Mouse (Mus musculus) MEL (cell line): ENCODE results near the gene Coro1a. TPM values are rescaled to one million over a fixed set of nuclear protein-coding genes. Genes with fewer than 3 reads are reported as not detected.

Source experiments
- DNase-seq: peaks from one replicate; pipeline ENCODE4 v3.0.0; 2011; ENCODE audit warnings: low read depth, low spot score
- H3K27ac ChIP-seq: 2 replicates; pipeline ENCODE4 v1.5.1; 2012; ENCODE audit warnings: low read depth, mild to moderate bottlenecking, control low read depth, low read length, moderate library complexity; ENCODE audit not compliant: control insufficient read depth
- H3K27me3 ChIP-seq, 2 experiments: fragments of 150-350 bp in 1 of 2; sonication (generic) in 1 of 2; 2 replicates each; pipeline ENCODE4 v1.6.1; 2012; ENCODE audit warnings: low read length in 2 of 2, mild to moderate bottlenecking in 2 of 2, improper control_type of control experiment in 1 of 2, moderate library complexity in 1 of 2; ENCODE audit not compliant: insufficient read depth in 2 of 2, control insufficient read depth in 1 of 2
- H3K36me3 ChIP-seq, 2 experiments: 2 replicates each; pipeline ENCODE4 v1.6.1; 2012 to 2014; ENCODE audit warnings: low read length in 2 of 2, improper control_type of control experiment in 1 of 2, inconsistent platforms in 1 of 2, mild to moderate bottlenecking in 1 of 2; ENCODE audit not compliant: insufficient read depth in 2 of 2, control insufficient read depth in 1 of 2
- H3K4me1 ChIP-seq, 2 experiments: fragments of 150-350 bp in 1 of 2; sonication (generic) in 1 of 2; 2 replicates each; pipeline ENCODE4 v1.6.1; 2012; ENCODE audit warnings: low read length in 2 of 2, improper control_type of control experiment in 1 of 2, mild to moderate bottlenecking in 1 of 2; ENCODE audit not compliant: insufficient read depth in 2 of 2, control insufficient read depth in 1 of 2
- H3K4me3 ChIP-seq, 2 experiments: fragments of 150-350 bp in 1 of 2; sonication (generic) in 1 of 2; 2 replicates each; pipeline ENCODE4 v1.5.1; 2012; ENCODE audit warnings: low read depth in 2 of 2, low read length in 2 of 2, mild to moderate bottlenecking in 2 of 2, moderate library complexity in 2 of 2, control low read depth in 1 of 2, improper control_type of control experiment in 1 of 2; ENCODE audit not compliant: control insufficient read depth in 1 of 2, insufficient read depth in 1 of 2
- H3K79me2 ChIP-seq: 2 replicates; pipeline ENCODE4 v1.6.1; 2012; ENCODE audit warnings: mild to moderate bottlenecking, low read length, moderate library complexity; ENCODE audit not compliant: control insufficient read depth, poor library complexity, insufficient read depth
- H3K9ac ChIP-seq: 2 replicates; pipeline ENCODE4 v1.6.1; 2012; ENCODE audit warnings: low read depth, mild to moderate bottlenecking, control low read depth, low read length, moderate library complexity; ENCODE audit not compliant: control insufficient read depth, poor library complexity, severe bottlenecking
- H3K9me3 ChIP-seq: fragments of 150-350 bp; sonication (generic); replicated peaks from 2 replicates; pipeline ENCODE4 v1.6.1; 2012; ENCODE audit warnings: mild to moderate bottlenecking, low read length, improper control_type of control experiment, moderate library complexity; ENCODE audit not compliant: insufficient read depth
- CHD1 ChIP-seq: IDR thresholded peaks from 2 replicates; pipeline ENCODE4 v1.6.1; 2012; ENCODE audit warnings: low read depth, mild to moderate bottlenecking, inconsistent platforms, low read length, improper control_type of control experiment
- CTCF ChIP-seq, 3 experiments: IDR thresholded peaks in 2 of 3; conservative IDR thresholded peaks in 1 of 3; 2 replicates each; pipeline ENCODE4 v1.5.1; 2011 to 2012; ENCODE audit warnings: low read length in 3 of 3, low read depth in 2 of 3, mild to moderate bottlenecking in 2 of 3, improper control_type of control experiment in 1 of 3, inconsistent platforms in 1 of 3, mixed read lengths in 1 of 3, moderate library complexity in 1 of 3; ENCODE audit not compliant: control insufficient read depth in 1 of 3, insufficient read depth in 1 of 3, poor library complexity in 1 of 3, severe bottlenecking in 1 of 3
- ELF1 ChIP-seq: IDR thresholded peaks from 2 replicates; pipeline ENCODE4 v1.6.1; 2014; ENCODE audit warnings: low read depth, mild to moderate bottlenecking, inconsistent platforms, low read length, improper control_type of control experiment, moderate library complexity
- EP300 ChIP-seq, 2 experiments: IDR thresholded peaks; 2 replicates each; pipeline ENCODE4 v1.6.1; 2011; ENCODE audit warnings: improper control_type of control experiment in 2 of 2, low read length in 2 of 2, low read depth in 1 of 2, mild to moderate bottlenecking in 1 of 2
- GABPA ChIP-seq: IDR thresholded peaks from 2 replicates; pipeline ENCODE4 v1.6.1; 2012; ENCODE audit warnings: low read depth, mild to moderate bottlenecking, inconsistent platforms, low read length, improper control_type of control experiment, moderate library complexity
- KAT2A ChIP-seq: conservative IDR thresholded peaks from 2 replicates; pipeline ENCODE4 v1.6.1; 2012; ENCODE audit warnings: low read depth, low read length, improper control_type of control experiment, inconsistent platforms
- MAFK ChIP-seq: IDR thresholded peaks from 2 replicates; pipeline ENCODE4 v1.6.1; 2011; ENCODE audit warnings: low read depth, mild to moderate bottlenecking, low read length, improper control_type of control experiment, borderline replicate concordance
- MAX ChIP-seq: IDR thresholded peaks from 2 replicates; pipeline ENCODE4 v1.6.1; 2011; ENCODE audit warnings: low read length, improper control_type of control experiment
- MAZ ChIP-seq: IDR thresholded peaks from 2 replicates; pipeline ENCODE4 v1.6.1; 2012; ENCODE audit warnings: low read depth, mild to moderate bottlenecking, inconsistent platforms, low read length, improper control_type of control experiment
- MEF2A ChIP-seq: IDR thresholded peaks from 2 replicates; pipeline ENCODE4 v1.6.1; 2014; ENCODE audit warnings: low read depth, mild to moderate bottlenecking, inconsistent platforms, low read length, improper control_type of control experiment; ENCODE audit not compliant: poor library complexity, insufficient replicate concordance, severe bottlenecking; ENCODE audit errors: extremely low read depth
- MXI1 ChIP-seq: IDR thresholded peaks from 2 replicates; pipeline ENCODE4 v1.6.1; 2011; ENCODE audit warnings: mild to moderate bottlenecking, low read depth, low read length, improper control_type of control experiment
- MYB ChIP-seq: IDR thresholded peaks from 2 replicates; pipeline ENCODE4 v1.6.1; 2011; ENCODE audit warnings: mild to moderate bottlenecking, low read depth, low read length, improper control_type of control experiment
- MYC ChIP-seq: IDR thresholded peaks from 2 replicates; pipeline ENCODE4 v1.6.1; 2011; ENCODE audit warnings: low read depth, mild to moderate bottlenecking, low read length, improper control_type of control experiment, moderate library complexity
- NELFE ChIP-seq: IDR thresholded peaks from 2 replicates; pipeline ENCODE4 v1.6.1; 2011; ENCODE audit warnings: low read depth, low read length, improper control_type of control experiment
- NRF1 ChIP-seq: IDR thresholded peaks from 2 replicates; pipeline ENCODE4 v1.6.1; 2014; ENCODE audit warnings: low read depth, mild to moderate bottlenecking, inconsistent platforms, low read length, improper control_type of control experiment, moderate library complexity; ENCODE audit not compliant: poor library complexity, insufficient read depth, severe bottlenecking
- POLR2AphosphoS5 ChIP-seq: IDR thresholded peaks from 2 replicates; pipeline ENCODE4 v1.6.1; 2012; ENCODE audit warnings: low read depth, borderline replicate concordance, mild to moderate bottlenecking, inconsistent platforms, low read length, moderate library complexity, mixed read lengths
- RAD21 ChIP-seq: IDR thresholded peaks from 2 replicates; pipeline ENCODE4 v1.6.1; 2011; ENCODE audit warnings: mild to moderate bottlenecking, low read depth, low read length, improper control_type of control experiment
- SIN3A ChIP-seq: IDR thresholded peaks from 2 replicates; pipeline ENCODE4 v1.6.1; 2012; ENCODE audit warnings: low read length, improper control_type of control experiment, inconsistent platforms
- SMC3 ChIP-seq: IDR thresholded peaks from 2 replicates; pipeline ENCODE4 v1.6.1; 2011; ENCODE audit warnings: low read depth, low read length, improper control_type of control experiment
- TAL1 ChIP-seq: IDR thresholded peaks from 2 replicates; pipeline ENCODE4 v1.6.1; 2012; ENCODE audit warnings: mild to moderate bottlenecking, inconsistent platforms, low read length, moderate library complexity, mixed read lengths
- TBP ChIP-seq: IDR thresholded peaks from 2 replicates; pipeline ENCODE4 v1.8.0; 2011; ENCODE audit warnings: low read depth, low read length, improper control_type of control experiment
- UBTF ChIP-seq: IDR thresholded peaks from 2 replicates; pipeline ENCODE4 v1.6.1; 2012; ENCODE audit warnings: low read depth, mild to moderate bottlenecking, inconsistent platforms, low read length, improper control_type of control experiment, moderate library complexity, borderline replicate concordance; ENCODE audit not compliant: insufficient read depth
- ZC3H11A ChIP-seq: IDR thresholded peaks from 2 replicates; pipeline ENCODE4 v1.6.1; 2012; ENCODE audit warnings: low read depth, mild to moderate bottlenecking, inconsistent platforms, low read length, improper control_type of control experiment
- ZKSCAN1 ChIP-seq: IDR thresholded peaks from 2 replicates; pipeline ENCODE4 v1.6.1; 2012; ENCODE audit warnings: low read depth, mild to moderate bottlenecking, inconsistent platforms, low read length, improper control_type of control experiment, moderate library complexity
- ZMIZ1 ChIP-seq: IDR thresholded peaks from 2 replicates; pipeline ENCODE4 v1.6.1; 2012; ENCODE audit warnings: low read depth, mild to moderate bottlenecking, inconsistent platforms, low read length, improper control_type of control experiment, moderate library complexity
- ZNF384 ChIP-seq: IDR thresholded peaks from 2 replicates; pipeline ENCODE4 v1.6.1; 2012; ENCODE audit warnings: low read depth, mild to moderate bottlenecking, inconsistent platforms, low read length, improper control_type of control experiment
- polyA plus RNA-seq, 2 experiments: library from polyadenylated mRNA; stranded (reverse) in 1 of 2; unstranded in 1 of 2; fragments of >175 nt in 1 of 2; fragments of >200 nt in 1 of 2; gene quantifications; 2 replicates each; pipeline versions ENCODE4 v1.2.1 to v1.2.4; 2012; ENCODE audit warnings: low replicate concordance in 2 of 2, low read depth in 1 of 2; ENCODE audit not compliant: insufficient read length in 2 of 2, insufficient read depth in 1 of 2, missing spikeins in 1 of 2
- total RNA-seq: library from RNA; depleted of rRNA; stranded (reverse); fragments of 300-350 nt; gene quantifications from 2 replicates; pipeline ENCODE4 v1.2.3, GENCODE M21; 2012

The Coro1a gene
- total and polyA plus RNA-seq, 3 experiments, result 195 to 204 TPM; not detected in 1

DNA sequence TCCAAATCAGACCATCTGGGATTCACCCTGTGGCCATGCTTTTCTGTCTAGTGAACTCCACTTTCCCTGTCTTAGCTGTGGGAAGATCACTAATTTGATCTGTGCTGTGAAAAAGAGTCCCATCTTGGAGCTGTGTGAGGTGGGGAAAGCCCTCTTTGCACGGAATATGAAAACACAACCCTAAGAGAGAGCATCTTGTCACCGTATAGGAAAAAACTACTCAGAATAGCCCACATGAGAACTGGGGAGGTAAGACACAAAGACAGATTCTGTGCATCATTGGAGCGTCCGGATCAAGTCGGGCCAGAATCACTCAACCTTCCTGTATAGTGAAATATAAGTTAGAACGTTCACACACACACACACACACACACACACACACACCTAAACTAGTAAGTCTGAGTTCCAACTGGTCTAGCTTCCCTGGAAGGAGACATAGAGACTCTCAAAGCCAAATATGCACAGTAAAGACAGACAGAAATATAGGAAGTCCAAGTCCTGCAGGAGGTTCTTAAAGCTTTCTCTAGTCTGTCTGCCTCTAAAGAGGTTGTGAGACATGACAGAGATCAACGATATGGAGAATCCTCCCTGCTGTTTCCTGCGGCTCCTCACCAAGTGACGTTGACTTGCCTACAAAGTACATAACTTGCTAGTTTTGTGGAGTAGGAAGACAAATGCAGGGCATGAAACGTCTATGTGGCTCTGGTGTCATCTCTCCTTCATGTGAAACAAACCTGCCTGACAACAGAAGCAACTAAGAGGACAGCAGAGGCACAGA lies 777 bp upstream of the Coro1a start:
- DNase-seq, result no peak
- H3K9me3 ChIP-seq, result no peaks in the 10 kb centered on the region
- H3K4me3 ChIP-seq, result peak overlapping the region; percentile 32 to 48
- H3K27me3 ChIP-seq, result no peaks in the 10 kb centered on the region; a peak in 1 of 4 replicates
- peak overlapping the region; percentile 89; the same call in 1 of the 2 replicates for H3K27ac ChIP-seq
- TF ChIP-seq MXI1 (no peak), RAD21 (no peak), MAZ (no peak), SIN3A (no peak), MYB (no peak), SMC3 (no peak), TBP (no peak), MAFK (no peak), ZC3H11A (no peak), KAT2A (no peak), EP300 (IDR thresholded peaks at IDR 0.05; ENCODE audit: low read depth in 1 of 2, low read length in 2 of 2) (no peak), CTCF (IDR thresholded peaks at IDR 0.05 in 2 of 3, conservative IDR thresholded peaks at IDR 0.05 in 1 of 3; ENCODE audit: control insufficient read depth in 1 of 3, insufficient read depth in 1 of 3, low read depth in 2 of 3, low read length in 3 of 3, poor library complexity in 1 of 3, severe bottlenecking in 1 of 3) (no peak), UBTF (no peak), ZKSCAN1 (no peak), NRF1 (no peak), ZMIZ1 (no peak), NELFE (no peak)
- H3K4me1 ChIP-seq, result peaks cover 0 to 15% of the 10 kb centered on the region in 2 experiments; a peak in 3 of 4 replicates
- H3K36me3 ChIP-seq, result peaks cover 0 to 8% of the 10 kb centered on the region in 2 experiments; a peak in 2 of 4 replicates
- peak overlapping the region; percentile 72 for H3K9ac ChIP-seq
- H3K79me2 ChIP-seq, result peaks cover 7% of the 10 kb centered on the region

- H3K27ac ChIP-seq, result peak overlapping the region; percentile 93
- no peaks in the 10 kb centered on the region for H3K27me3 ChIP-seq
- peak overlapping the region; percentile 76 for H3K9ac ChIP-seq
- peak overlapping the region; percentile 65 to 88 for H3K4me3 ChIP-seq
- H3K36me3 ChIP-seq, result peaks cover 0 to 26% of the 10 kb centered on the region in 2 experiments; a peak in 2 of 4 replicates
- peak; percentile 91 for DNase-seq
- peaks cover 11 to 37% of the 10 kb centered on the region in 2 experiments; a peak in 3 of 4 replicates for H3K4me1 ChIP-seq
- H3K79me2 ChIP-seq, result peaks cover 27% of the 10 kb centered on the region
- no peaks in the 10 kb centered on the region for H3K9me3 ChIP-seq
- TF ChIP-seq MEF2A (no peak), TAL1 (no peak), ELF1 (peak; percentile 73), GABPA (no peak), CTCF (IDR thresholded peaks at IDR 0.05 in 2 of 3, conservative IDR thresholded peaks at IDR 0.05 in 1 of 3; ENCODE audit: control insufficient read depth in 1 of 3, insufficient read depth in 1 of 3, low read depth in 2 of 3, low read length in 3 of 3, poor library complexity in 1 of 3, severe bottlenecking in 1 of 3) (no peak; a peak in 1 of 6 replicates), ZKSCAN1 (no peak), NELFE (peak; percentile 77; the same call in 1 of the 2 replicates), KAT2A (no peak), ZNF384 (no peak), MYB (no peak), MYC (no peak), EP300 (IDR thresholded peaks at IDR 0.05; ENCODE audit: low read depth in 1 of 2, low read length in 2 of 2) (peak; percentile 7 to 54; a peak in 2 of 4 replicates), MAX (0 out of 2 replicates have a peak, but pooled peaks have one; percentile 21), POLR2AphosphoS5 (no peak), MAZ (peak; percentile 81), CHD1 (0 out of 2 replicates have a peak, but pooled peaks have one; percentile 55)
Observed at GRCm38 (mm10) chr7:126704121-126704980, 3.2 kb downstream of the Coro1a start.
